Mouse (Mus musculus) layer of hippocampus, postnatal 14 days (tissue): ENCODE results near the gene Atp6v0d1. TPM values are rescaled to one million over a fixed set of nuclear protein-coding genes. Genes with fewer than 3 reads are reported as not detected.

Source experiments
- DNase-seq, 2 experiments: peaks; one replicate each; pipeline ENCODE4 v3.0.0; 2021 to 2022; ENCODE audit warnings: low spot score in 2 of 2, mixed read lengths in 1 of 2
- total RNA-seq, 2 experiments: library from RNA; stranded (reverse); gene quantifications; 2 replicates each; pipeline ENCODE4 v1.2.3; 2021

The Atp6v0d1 gene
- total RNA-seq, 2 experiments from 2014 or later: 321 to 323 TPM

DNA sequence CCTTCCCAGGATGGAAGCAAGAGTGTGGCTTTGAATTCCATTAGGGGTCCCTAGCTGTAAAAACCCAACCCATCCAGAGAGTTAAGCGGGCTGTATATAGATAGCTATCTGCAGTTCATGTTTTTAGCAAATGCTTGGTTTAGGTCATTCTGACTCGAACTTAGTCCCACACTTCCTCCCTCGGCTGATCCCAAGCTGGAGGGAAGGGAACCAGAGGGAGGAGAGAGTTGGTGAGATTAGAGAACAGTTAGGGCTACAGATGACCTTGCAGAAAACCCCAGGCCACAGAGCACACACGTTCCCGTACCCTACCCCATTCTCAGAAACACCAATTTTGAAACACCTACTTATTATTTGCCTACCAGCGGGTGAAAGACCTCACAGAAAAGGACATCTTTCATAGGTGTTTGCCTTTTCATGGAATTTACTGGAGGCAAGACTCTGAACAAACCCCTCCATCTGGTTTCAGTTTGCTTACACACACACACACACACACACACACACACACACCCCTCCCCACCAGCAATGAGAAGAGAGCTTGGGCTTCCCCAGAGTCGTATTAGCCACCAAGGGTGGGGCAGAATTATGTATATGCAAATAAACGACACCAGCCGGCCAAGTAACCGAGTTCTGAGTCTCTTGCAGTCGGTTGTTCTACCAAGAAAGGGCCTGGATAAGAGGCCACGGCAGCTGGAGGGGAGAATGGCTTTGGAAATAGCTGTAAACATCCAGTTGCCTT, 55.7 kb downstream of the Atp6v0d1 start:
- DNase-seq: no peak

DNA sequence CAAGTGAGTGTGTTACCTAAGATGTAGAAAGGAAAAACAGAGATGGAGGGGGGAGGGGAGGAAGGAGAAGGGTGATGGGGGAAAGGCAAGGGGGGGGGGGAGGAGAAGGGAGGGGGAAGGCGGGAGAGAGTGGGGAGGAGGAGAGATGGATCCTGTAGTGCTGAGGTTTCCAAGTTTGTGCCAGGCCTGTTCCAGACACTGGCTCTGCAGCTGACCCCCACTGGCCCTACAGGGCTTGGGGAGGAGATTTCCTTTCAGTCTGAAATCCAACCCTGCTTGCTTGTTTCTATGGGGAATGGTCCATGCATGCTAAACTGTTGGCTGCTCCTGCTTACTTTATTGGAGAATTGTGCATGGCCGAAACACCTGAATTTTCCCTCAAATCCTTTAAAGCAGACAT, 57.1 kb downstream of the Atp6v0d1 start:
- no peak for DNase-seq

DNA sequence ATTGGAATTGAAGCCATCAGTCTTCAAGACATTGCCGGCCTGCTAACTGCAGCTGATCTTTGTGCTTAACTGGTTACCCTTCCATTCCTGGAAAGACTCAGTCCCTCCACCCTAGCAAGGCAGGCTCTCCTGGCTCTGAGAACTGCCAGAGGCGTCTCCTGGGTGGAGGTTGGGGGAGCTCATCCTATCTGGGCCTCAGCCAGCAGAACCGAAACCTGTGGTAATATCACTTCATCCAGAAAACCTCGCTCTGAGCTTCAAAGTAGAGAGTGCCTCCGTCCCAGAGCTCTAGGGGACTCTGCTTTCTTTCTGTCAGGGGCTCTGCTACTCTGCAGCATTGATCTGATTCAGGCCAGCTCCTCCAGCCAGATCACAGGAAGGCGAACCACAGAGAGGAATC, 58.9 kb downstream of the Atp6v0d1 start:
- no peak for DNase-seq

DNA sequence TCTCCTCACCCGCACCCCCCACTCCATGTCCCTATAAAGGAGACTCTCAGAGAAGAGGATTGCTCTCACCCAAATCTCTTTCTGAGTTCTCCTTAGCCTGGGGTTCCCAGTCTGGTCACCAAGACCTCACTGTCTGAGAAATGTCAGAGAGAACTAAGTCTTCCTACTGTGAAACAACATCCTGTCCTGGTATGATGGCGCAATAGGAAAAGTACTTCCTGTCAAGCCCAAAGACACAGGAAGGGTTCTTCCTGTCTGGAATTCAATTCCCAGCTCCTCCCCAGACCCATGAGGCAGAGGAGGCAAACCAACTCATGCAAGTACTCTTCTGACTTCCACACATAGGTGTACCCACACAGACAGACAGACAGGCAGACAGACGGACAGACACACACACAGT, 61.2 kb downstream of the Atp6v0d1 start:
- no peak for DNase-seq

DNA sequence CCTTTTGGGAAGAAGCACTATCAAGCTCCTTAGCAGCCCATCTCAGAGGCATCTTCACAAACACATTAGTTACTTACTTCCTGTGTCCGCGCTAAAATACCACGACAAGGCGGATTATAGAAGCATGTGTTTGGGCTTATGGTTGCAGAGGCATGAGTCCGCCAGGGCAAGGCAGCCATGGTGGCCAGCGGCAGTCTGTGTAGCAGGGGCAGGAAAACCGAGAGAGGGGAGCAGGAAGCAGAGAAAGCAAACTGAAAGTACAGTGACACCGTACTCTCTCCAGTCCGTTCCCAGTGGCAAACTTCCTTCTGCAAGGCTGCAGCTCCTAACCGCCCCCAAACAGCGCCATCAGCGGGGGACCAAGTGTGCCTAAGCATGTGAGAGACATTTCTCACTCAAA, 66.1 kb downstream of the Atp6v0d1 start:
- DNase-seq: no peak

DNA sequence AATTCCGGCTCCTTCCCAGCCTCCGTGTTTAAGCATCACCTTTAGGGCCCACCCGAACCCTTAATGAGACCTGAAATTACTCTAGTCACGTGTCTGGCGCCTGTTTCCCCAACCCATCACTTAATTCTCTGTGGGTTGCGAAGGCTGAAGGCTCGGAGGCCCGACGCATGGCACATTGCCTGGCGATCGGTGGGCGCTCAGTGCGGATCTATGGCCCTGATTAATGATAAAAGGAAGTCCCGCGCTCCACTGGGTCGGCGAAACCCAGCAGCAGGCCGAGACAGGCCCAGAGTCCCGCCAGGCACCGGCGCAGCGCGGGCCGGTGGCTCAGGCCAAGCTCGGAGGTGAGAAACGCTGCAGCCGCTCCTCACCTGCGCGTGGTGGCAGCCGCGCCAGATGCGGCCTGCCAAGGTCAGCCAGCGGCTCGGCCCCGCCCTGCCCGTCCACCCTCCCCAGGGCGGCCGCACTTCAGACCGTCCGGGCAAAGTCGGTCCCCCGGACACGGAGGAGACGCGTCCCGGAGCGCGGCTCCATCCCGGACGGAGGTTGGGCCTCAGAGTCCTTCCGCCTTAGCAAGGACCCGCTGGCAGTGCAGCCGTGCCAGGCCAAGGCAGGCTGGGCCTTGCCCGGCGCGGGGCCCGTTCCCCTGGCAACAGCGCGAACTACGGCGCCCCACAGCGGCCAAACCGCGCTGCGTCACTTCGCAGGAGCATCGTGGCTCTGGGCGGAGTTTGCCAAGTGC, 69.2 kb downstream of the Atp6v0d1 start, which contains the start of gene Zdhhc1:
Gene Zdhhc1, minus strand, starts transcription at position 464 of the 742 bp plus-strand sequence.
- DNase-seq: peak; percentile 82

DNA sequence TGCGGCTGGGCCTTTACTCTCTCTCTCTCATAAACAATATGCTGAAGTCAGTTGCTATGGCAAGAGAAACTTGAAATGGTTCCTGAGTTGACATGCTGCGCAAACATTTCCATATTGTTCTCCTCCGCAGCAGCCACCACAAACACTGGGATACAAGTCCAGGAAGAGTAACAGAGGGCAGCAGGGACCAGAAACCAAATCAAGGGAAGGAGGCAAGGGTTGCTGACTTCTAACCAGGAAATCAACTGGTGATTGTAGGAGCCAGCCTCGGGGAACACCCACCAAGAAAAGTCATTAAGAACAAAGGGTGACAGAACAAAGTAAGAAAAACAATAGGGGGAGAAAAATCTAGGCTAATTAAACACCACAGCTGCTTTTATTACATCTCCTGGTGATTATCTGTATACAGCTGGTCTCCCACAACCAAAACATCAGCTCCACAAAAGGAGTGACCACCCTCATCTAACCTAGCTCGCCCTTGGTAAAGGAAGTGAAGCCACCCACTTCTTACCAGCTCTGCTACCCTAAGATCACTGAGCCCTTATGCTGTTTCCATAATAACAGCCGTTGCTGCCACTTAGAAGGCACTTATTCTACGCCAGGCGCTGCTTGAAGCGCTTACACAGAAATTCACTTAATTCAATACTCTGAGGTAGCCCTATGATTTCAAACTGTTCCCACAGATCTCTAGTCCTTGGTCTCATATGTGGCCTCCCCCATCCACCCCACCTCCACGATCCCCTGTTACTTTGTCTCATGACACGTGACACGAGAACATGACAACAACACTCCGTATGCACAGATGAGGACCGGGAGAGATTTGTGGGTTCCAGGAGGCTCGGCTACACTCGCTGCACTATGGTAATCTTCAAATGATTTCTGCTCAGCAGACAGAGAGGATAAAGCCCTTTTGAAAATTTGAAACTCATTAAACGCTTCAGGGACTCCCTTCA, 70.2 kb downstream of the Atp6v0d1 start:
- no peak for DNase-seq

DNA sequence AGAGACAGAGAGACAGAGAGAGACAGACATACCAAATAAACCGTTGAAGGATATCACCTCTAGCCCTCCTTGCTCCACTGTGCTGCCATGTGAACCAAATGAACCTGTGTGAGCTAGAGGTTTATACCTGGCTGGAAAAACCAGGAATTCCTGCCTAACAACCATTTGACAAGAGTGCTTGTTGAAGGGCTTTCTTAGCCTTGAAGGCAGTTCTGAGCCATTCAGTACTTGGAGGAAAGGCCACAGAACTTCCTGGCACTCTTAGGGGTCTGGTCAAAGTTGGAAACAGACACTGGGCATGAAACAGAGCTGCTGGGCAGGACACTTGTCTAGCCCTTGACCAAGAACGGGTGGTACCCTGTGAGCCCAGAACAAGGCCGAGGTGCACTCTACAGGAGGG, 71.3 kb downstream of the Atp6v0d1 start:
- DNase-seq: no peak

DNA sequence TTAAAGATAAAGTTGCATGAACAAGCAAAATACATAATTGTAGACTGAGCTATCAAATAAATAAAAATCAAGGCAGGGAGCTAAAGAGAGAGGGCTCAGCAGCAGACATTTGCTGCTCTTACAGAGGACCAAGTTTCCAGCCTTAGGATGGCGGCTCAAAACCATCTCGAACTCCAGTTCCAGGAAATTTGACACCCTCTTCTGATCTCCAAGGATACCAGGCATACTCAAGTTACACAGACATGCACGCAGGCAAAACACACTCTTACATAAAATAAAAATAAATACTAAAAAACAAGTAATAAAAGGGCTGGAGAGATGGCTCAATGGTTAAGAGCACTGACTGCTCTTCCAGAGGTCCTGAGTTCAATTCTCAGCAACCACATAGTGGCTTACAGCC, 72.4 kb downstream of the Atp6v0d1 start:
- no peak for DNase-seq

DNA sequence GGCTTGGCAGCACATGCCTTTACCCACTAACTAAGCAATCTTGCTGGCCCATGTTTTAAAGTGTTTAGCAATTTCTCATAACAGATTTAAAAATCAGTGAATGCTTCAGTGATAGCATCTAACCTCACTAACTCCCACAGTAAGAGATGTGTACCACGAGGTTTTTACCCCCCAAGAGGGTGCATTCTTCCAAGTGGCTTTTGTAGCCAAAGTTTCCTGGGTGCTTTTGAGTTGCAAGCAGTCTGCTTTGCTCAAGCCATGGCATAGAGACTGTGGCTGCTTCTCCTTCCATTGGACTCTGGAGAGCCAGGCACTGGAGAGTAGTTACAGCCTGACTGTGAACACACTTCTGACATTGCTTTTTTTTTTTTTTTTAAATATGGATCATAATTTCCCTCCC, 76.6 kb downstream of the Atp6v0d1 start:
- DNase-seq: no peak

DNA sequence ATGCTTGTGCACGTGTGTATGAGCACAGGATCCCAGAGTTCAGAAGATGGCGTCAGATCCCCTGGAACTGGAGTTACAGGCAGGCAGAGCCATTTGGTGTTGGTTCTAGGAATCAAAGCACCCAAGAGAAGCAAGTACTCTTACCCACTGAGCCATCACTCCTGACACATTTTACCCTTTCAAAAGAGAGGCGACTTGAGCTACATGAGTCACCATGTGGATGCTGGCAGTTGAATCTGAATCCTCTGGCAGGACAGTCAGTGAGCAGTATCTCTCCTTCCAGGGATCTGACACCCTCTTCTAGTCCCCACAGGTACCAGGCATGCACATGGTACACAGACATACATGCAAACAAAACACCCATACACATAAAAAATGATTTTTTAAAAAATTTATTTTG, 77.8 kb downstream of the Atp6v0d1 start:
- DNase-seq: no peak

DNA sequence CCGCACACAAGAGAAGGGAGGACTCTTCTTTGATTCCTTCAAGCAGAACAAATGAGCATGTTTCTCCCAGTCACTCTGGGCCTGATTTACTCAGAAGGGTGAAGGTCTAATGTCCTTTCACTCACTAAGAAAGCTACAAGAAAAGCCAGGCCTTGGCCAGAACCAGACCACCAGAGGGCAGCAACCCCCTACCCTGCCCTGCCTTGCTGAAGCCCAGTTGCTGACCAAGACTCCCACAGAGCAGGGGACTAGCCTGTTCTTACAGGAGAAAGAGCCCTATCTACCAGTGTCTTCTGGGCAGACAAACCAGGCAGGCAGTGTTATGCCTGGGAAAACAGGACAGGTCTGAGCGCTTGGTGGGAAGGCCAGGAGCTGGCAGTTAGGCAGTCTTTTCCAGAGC, 81.5 kb downstream of the Atp6v0d1 start:
- no peak for DNase-seq

DNA sequence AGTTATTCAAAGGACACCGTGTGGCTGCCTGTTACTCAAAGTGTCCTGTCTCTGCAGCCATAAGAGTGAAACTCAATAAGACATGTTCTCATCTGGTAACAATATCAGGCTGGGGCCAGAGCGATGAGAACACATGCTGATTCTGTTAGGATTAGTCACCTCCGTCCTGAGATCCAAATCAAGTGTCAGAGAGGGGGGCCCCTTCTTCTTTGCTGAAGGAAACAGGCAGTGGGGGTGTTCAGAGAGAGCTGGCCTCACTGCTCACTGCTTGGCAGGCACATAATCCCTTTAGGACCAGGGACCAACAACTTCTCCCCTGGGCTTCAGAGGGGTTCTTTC, 81.8 kb downstream of the Atp6v0d1 start:
- no peak for DNase-seq

DNA sequence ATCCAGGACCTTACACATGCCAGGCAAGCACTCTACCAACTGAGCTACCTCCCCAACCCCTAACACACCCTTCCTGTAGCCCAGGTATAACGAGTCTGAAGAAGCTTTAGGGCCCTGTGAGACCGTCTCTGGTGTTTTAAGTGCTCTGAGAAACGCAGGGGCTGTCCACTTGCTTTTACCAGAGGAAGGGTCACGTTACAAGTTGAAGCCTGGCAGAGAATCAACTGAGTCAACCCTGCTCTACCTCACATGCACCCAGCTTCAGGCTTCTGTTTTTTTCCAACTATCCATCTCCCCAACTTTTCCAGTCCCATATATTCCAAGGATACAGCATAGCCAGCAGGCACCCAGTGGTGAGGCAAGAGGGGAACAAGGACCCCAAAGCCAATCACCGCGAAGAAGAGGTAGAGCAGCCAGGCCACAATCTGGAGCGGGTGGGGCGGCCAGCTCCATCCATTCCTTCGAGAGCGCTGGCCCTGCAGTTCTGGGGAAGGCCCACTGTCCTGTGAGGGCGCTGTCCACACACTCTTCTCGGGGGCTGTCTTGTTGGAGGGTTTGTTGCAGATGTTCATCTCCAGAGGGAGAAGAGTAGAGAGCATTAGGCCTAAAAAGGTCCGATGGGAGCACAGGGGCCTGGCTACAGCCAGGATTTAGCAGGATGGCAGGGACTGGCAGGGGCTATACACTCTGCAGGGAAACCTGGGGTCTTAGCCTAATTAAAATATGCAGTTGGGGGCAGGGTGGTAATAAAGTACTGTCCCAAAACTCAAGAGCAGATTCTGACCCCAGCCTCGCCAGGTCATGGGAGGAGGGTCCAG, 82.4 kb downstream of the Atp6v0d1 start:
- no peak for DNase-seq

DNA sequence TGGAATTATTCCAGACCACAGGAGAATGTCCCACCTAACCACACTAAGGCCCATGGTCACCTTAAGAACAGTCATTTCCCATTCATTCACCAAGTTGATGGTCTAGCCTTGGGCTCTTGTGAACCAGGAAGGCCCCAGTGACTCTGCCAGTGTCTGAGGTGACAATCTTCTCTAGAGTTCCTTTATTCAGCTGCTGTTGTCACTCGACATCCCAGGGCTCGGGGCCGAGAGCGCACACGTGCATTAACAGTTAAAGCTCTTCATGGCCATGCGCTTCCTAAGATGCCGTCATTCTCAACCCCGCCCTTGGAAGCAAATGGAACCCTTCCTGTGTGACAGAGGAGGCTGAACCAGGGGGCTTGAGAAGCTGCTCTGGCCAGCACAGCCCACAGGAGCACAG, 83.7 kb downstream of the Atp6v0d1 start:
- no peak for DNase-seq

DNA sequence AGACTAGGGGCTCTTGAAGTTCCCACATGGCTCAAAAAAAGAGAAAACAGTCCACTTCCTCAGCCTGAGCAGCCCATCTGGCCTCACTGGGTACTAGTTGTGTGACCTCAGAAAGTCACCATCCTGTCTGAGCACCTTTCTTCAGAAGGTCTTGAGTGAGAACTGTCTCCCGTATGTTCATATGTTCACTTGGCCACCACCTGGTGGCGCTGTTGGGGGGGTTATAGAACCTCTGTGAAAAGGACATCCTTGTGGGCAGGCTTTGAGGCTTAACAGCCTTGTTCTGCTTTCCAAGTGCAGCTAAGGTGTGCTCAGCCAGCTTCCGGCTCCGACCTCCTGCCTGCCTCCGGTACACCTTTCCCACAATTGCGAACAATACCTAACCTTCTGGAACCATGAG, 84.4 kb downstream of the Atp6v0d1 start:
- no peak for DNase-seq

DNA sequence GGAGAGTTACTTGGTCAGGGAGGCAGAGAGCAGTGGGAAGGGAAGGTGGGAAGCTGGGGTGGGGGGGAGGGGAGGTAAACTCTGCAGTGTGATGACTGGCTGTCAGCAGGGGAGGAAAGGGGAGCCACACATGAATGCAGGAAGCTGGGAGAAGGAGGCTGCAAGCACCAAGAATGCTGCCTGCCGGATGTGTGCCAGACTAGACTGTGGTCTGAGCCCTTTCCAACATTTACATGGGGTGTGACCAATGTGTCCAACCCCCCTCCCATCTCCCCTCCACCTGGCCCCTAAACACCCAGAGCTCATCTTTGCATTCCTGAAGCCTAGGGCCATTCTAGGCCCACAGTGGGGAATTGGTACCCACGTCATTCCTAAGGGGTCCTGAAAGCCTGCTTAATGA, 84.8 kb downstream of the Atp6v0d1 start:
- no peak for DNase-seq

DNA sequence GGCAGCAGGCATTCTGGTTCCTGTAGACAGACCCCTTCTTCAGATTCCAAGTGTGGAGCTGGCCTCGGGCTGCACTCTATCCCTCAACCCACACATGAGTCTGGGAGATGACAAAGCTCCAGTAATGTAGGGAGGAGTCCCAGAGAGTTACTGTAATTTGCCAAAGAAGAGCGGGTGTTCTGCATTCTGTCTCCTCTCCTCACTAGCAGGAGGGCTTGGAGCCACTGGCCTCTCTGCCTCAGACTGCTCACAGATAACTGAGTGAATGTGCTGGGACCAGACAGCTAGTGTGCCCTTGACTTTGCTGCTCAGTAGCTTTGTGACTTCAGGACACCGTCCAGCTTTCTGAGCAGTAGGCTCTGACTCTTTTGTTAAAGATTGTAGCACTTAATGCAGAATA, 88.1 kb downstream of the Atp6v0d1 start:
- no peak for DNase-seq

DNA sequence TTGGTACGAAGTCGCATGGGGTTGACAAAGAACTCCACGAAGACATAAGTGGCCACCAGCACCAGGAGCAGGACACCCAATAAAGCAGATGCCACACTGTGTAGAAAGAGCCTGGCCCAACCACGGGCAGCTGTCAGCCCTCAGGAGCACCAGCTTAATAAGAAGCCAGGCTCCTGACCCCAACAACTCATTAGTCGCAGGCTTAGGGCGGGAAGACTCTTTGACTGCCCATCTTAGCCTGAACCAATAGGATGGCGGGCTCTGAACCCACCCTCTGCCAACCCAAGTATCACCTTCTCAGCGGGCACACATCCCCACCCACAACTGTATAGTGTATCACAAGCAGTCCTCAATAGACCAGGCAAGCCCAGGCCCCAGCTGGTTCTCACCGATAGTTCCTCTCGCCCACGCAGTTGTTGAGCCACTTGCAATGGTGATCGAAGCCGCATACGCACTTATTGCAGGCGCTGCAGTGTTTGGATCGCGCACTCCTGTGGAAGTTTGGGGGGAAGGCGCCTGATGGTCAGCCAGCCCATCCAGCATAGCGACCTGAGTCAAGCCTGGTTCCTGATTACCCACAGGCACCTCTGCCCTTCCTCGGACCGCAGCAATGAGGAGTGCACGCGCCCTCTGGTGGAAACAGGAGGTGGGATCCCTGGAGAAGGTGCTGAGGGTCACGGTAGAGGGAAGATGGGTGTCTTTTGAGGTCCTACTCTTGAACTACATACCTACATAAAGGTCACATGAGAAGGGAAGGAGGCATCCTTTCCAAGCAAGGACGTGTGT, 89.0 kb downstream of the Atp6v0d1 start:
- DNase-seq: peak in 1 of 2 experiments; percentile 41

DNA sequence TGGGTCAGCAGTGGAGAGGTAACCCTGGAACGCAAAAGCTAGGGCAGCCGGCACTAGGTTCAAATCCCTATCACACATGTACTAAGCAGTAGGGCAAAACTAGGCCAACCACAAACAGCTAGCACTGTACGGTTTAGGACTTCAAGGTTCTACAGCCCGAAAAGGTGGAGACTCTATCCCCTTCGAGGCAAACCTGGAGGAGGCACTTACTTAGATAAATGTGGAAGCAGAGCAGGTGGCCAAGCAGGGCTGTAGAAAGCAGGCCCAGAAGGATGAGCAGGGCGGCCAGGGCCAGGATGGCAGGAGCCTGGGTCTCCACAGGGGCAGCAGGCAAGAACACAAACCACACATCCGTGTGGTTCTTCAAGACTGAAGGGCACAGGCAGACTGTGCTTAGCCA, 89.7 kb downstream of the Atp6v0d1 start:
- no peak for DNase-seq
